Mouse (Mus musculus): ENCODE measurements around the gene Scpep1.

- no peak for TF ChIP-seq POLR2A (IDR thresholded peaks at IDR 0.05; ENCODE audit: extremely low read depth, insufficient read depth, low read length)
- TF ChIP-seq CTCF (IDR thresholded peaks at IDR 0.05; ENCODE audit: extremely low read depth, insufficient read depth, low read length), result no peak
These were observed 33.7 kb upstream of the Scpep1 start for GRCm38 (mm10) chr11:88988956-88989355.
